Mouse (Mus musculus) layer of hippocampus, postnatal 14 days (tissue): ENCODE results near the gene Tmem175. TPM values are rescaled to one million over a fixed set of nuclear protein-coding genes. Genes with fewer than 3 reads are reported as not detected.

ENCODE experiments used
- DNase-seq, 2 experiments: peaks; one replicate each; pipeline ENCODE4 v3.0.0; 2021 to 2022; ENCODE audit warnings: low spot score in 2 of 2, mixed read lengths in 1 of 2
- total RNA-seq, 2 experiments: library from RNA; stranded (reverse); gene quantifications; 2 replicates each; pipeline ENCODE4 v1.2.3; 2021

The Tmem175 gene
- total RNA-seq, 2 experiments from 2014 or later = 36.7 to 41.1 TPM

DNA sequence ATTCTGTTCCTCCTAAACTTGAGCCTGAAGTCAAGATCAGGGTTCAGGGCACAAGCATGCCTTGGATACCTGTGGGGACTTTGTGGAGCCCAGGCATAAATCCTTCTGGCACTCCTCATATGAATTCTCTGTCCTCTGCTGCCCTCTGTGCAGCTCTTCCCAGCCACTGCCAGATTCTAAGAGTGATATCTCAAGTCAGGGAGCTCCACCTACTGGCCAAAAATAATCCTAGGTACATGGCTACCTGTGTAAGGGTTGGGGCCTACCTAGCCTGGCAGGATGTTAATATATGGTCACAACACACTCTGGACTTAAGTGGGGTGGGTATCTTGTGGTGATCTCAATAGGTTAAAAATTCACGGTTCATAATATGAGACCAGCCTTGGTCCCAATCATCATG is 22.3 kb downstream of the Tmem175 start:
- peak in 1 of 2 experiments; percentile 64 for DNase-seq

- no peak for DNase-seq
Measured at GRCm38 (mm10) chr5:108653341-108653740, 23.8 kb downstream of the Tmem175 start.

DNA sequence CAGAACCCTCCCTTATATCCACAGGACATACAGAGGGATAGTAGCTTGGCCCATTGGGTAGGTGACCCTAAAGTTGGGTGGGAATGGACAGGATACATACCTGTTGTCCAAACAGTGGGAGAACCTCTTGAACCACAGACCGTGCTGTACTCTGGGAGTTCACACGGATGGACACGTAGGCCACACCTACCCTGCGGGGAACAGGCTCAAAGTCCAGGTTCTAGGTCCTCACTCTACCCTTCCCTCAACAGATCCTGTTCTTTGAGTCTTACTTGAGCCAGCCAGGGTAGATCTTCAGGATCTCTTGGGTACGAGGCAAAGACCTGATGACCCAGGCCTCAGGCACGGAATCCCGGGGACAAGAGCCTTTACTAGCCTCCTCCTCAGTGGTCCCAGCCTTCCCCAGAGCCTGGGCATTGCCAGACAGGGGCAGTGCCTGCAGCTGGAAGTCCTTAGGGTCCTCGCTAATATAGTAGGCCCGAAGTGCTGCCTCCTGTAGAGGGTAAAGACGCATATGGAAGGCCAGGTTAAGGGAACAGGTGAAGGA is 24.9 kb downstream of the Tmem175 start:
- DNase-seq = no peak

GRCm38 (mm10) chr5:108655381-108655780 is 25.8 kb downstream of the Tmem175 start:
- DNase-seq = no peak

DNA sequence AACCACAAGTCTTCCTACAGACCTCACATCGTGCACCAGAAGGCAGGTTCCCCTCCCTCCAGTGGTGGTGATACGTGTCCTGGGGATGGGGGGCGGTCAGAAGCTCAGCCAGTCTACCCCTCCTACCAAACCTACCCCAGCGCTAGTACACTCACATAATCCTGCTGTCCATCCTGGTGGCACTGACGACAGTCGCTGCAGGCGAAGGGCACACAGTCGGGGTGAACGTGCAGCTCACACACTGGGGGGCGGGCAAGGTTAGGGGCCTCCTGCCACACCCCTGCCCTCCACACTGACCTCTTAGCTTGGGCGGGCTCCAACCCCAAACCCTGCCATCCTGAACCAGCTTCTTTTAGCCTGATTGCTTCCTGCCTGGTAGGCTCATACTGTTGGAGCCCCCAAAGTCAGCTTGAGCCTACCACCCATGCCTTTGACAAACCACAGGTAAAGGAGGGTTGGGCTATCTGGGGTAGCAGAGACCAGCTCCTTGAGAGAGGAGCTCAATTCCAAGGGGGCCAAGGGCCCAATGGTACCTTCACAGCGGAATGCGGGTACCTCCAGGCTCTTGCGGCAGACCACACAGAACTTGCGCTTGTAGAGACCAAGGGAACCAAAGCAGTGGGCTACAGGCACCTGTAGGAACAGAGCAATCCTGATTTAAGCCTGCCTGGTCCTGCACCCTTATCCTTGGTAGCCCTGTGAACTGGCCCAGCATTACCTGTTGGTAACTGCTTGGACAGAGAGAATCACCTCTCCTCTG is 26.5 kb downstream of the Tmem175 start:
- DNase-seq = no peak

GRCm38 (mm10) chr5:108657406-108657805 is 27.8 kb downstream of the Tmem175 start:
- no peak for DNase-seq

DNA sequence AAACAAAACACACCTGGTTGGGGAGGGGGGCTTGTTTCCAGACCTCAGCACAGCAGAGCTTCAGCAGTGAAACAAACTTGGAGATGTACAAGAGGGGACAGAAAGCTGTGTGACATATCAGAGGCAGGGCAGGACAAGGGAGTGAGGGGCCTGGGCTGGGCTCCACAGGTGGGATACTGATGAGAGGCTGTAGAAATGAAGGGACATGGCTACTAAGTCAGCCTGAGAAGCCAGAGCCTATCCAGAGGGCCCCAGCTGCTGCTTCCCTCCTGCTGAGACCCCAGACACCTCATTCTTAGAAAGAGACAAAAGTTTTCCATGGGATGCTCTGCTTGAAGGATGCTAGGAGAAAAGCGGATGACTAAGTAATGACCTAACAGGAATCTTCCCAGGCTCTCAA is 29.0 kb downstream of the Tmem175 start:
- DNase-seq = no peak

GRCm38 (mm10) chr5:108659698-108660631 is 30.4 kb downstream of the Tmem175 start, which contains the start of gene Idua:
Idua (plus strand) TSS chr5:108660331.
- DNase-seq = no peak

DNA sequence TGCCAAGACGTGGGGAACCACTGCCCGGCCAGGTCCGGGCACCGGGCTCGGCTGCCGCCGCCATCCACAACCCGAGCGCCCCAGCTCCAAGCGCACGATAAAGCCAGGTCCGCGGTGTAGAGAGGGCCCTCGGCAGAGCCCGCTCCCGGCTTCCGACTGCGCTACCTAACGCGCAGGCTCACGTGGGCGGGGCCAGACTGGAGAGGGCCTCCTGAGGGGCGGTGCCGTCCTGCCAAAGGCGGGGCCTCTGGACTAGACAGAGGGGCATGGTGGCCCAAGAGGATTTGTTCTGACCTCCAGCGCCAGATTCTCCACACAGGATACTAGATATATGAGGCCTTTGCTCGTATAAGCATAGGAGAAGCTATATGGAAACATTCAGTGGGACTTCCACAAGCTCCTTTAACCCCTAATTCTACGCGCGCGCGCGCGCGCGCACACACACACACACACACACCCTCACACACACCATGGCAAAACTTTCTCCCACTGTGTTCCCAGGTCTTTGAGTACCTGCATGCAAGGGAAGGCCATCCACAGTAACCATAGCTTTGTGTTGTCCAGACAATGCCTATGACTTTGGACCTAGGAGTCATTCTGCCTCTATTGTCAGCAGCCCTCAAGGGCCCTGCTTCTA is 31.2 kb downstream of the Tmem175 start:
- DNase-seq = peak; percentile 86 to 92

DNA sequence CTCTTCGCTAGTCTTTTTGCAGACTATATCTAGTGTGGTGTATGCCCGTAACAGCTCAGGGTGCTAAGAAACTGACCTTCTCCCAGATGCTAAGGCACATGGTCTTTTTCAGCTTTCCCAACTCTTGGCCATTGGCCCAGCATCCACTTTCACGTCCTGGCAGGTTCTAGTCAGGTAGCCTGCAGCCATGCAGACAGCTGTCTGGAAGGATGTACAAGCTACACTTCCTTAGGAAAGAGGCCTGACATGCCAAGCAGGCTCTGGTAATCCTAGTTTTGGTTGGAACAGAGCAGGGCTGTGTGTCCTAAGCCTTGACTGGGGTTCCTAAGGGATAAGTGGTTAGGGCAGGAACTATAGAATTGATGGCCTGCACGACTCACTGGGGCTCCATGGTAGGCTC is 33.2 kb downstream of the Tmem175 start:
- DNase-seq = no peak

- no peak for DNase-seq
Measured at GRCm38 (mm10) chr5:108665066-108665465, 35.5 kb downstream of the Tmem175 start.

- no peak for DNase-seq
Measured at GRCm38 (mm10) chr5:108667370-108667769, 37.8 kb downstream of the Tmem175 start.

DNA sequence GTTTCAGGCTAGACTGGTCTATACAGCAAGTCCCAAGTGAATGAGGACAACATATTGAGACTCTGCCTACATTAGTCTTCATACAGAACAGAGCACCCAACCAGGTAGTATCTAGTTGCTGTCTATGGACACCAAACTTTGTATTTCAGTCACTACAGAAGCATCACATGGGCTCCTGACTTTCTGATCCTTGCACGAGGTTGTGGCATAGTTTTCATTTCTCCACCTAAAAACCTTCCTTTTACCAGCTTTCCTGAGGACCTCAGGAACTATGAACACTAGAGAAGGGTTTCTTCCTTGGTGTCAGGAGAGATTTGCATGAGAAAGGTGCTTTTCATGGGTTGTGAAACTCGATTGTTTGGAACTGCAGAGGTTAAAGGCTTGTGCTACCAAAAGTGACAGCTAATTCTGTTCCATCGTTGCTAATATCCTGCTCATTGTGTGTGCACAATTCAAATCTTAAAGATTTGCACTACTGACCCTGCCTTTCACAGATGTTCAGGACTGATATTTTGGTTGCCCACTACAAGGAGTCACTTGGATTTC is 38.9 kb downstream of the Tmem175 start:
- DNase-seq = no peak

- peak; percentile 87 to 91 for DNase-seq
Measured at GRCm38 (mm10) chr5:108668977-108669936, 39.7 kb downstream of the Tmem175 start, which contains the start of gene Dgkq. Dgkq (minus strand) TSS chr5:108669672.

DNA sequence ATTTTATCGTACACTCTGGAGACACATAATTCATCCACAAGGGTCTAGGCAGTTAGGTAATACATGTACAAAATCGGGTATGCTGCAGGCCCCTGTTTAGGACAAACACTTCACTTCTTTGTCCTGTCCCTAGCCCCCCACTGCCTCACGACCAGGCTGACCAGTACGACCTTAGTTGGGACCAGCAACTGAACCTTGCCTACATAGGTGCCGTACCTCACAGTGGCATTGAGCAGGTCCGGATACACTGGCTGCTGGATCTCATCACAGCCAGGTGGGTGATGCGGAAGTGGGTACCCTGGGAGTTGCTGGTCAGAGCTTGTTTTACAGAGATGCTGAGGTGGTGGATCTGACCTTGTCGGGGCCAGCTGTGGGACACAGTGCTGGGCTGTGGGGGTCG is 40.4 kb downstream of the Tmem175 start:
- DNase-seq = no peak

DNA sequence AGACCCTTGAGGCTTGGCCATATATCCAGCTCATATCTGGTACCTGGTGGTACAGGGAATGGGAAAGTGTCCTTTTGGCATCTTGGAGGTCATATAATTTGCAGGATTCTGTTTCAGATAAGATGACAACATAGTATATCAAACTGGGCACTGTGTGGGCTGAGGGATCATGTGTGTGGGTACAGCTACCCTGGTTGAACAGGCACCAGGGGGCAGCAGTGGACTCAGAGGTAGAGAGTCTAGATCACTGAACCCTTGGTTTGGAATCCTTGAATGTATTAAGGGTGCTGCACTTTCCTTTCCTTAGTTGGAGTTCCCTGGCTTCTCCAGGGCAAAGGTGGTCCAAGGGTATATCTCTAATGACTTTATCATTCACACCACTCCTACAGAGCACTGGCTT is 41.2 kb downstream of the Tmem175 start:
- DNase-seq = peak in 1 of 2 experiments; percentile 41

DNA sequence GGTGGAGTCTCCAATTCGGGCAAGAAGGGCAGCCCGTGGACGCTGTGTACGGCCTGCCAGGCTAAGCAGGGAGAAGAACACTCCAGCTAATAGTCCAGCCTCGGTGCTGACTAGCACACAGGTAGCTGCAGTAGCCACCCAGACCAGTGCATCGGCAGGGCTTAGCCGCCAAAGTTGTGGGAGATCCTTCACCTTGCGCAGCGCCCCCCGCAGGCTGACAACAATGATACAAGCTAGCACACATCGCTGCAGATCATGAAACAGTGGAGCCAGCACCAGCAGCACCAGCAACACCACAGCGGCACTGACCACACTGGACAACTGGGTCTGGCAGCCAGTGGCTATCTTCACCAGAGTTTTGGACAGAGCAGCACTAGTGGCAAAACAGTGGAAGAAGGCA is 42.2 kb downstream of the Tmem175 start:
- DNase-seq = no peak

DNA sequence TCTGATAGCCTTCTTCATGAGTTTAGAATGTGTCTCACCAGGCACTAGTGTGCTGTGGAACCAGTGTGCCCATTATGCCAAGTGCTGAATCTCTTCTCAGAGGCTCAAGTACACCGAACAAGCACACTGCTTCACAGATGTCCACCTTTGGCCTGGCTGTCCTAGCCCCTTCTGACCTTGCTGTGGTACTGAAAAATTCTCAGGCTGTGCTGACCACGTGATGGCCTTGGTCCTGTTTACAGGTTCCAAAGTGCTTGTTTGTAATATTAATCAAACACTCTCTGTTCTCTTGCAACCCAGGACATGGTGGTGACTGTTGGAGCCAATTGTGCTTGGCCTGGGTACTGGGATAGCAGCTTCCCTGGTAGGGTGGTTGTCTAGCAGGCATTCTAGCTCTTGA is 45.1 kb downstream of the Tmem175 start:
- no peak for DNase-seq

GRCm38 (mm10) chr5:108675251-108675816 is 45.8 kb downstream of the Tmem175 start, which contains the start of gene Slc26a1:
Slc26a1 (minus strand) TSS chr5:108675569.
- DNase-seq = no peak
